36 mouse cellular contexts compared by ENCODE assay signal in genomic region chr5:106946342-106946741, GRCm38 (mm10). TPM values are rescaled to one million over a fixed set of nuclear protein-coding genes. Genes with fewer than 3 reads are reported as not detected.
"Had no signal": no experiment of that assay in that cellular context is flagged by ENCODE, and none has a peak within 500 bp of the region (broad histone marks: within the 10 kb centered on the region; RNA-seq: fewer than 3 reads in every experiment).

No protein-coding gene starts in this region.

- H3K4me2 ChIP-seq: heart, embryonic 11.5 days; heart, embryonic 12.5 days; heart, embryonic 13.5 days; heart, embryonic 15.5 days; hindbrain, embryonic 12.5 days; hindbrain, embryonic 13.5 days; hindbrain, embryonic 14.5 days; hindbrain, embryonic 15.5 days; intestine, embryonic 15.5 days; kidney, embryonic 15.5 days had no signal

- H3K9me3 ChIP-seq: heart, embryonic 10.5 days; heart, embryonic 12.5 days; heart, embryonic 13.5 days; heart, embryonic 15.5 days; hindbrain, embryonic 10.5 days; hindbrain, embryonic 12.5 days; hindbrain, embryonic 15.5 days; intestine, embryonic 15.5 days; kidney, embryonic 15.5 days had no signal

- H3K36me3 ChIP-seq: heart, embryonic 10.5 days; heart, embryonic 12.5 days; heart, embryonic 13.5 days; heart, embryonic 15.5 days; hindbrain, embryonic 10.5 days; hindbrain, embryonic 12.5 days; hindbrain, embryonic 13.5 days; hindbrain, embryonic 15.5 days; intestine, embryonic 15.5 days; kidney, embryonic 15.5 days had no signal

- H3K9ac ChIP-seq: heart, embryonic 12.5 days; heart, embryonic 13.5 days; heart, embryonic 15.5 days; hindbrain, embryonic 12.5 days; hindbrain, embryonic 13.5 days; hindbrain, embryonic 14.5 days; hindbrain, embryonic 15.5 days; intestine, embryonic 15.5 days; kidney, embryonic 15.5 days had no signal

- H3K27me3 ChIP-seq: heart, embryonic 12.5 days; heart, embryonic 13.5 days; heart, embryonic 15.5 days; hindbrain, embryonic 12.5 days; hindbrain, embryonic 13.5 days; hindbrain, embryonic 15.5 days; intestine, embryonic 15.5 days; kidney, embryonic 15.5 days had no signal

- ATAC-seq: hindbrain, embryonic 16.5 days; hindbrain, postnatal 0 days; inflammation-experienced regulatory T-cells, adult 6 months; intestine, embryonic 15.5 days; intestine, embryonic 16.5 days; intestine, postnatal 0 days had no signal

- H3K4me3 ChIP-seq: heart, embryonic 10.5 days; heart, embryonic 12.5 days; heart, embryonic 13.5 days; heart, embryonic 15.5 days; hindbrain, embryonic 10.5 days; hindbrain, embryonic 12.5 days; hindbrain, embryonic 13.5 days; hindbrain, embryonic 15.5 days; intestine, embryonic 15.5 days; kidney, embryonic 15.5 days; layer of hippocampus, adult 2 months had no signal

- DNase-seq: heart, postnatal 10 days; heart, postnatal 14 days; heart, postnatal 36 days; heart, postnatal 4 days; kidney, adult 11 months; kidney, adult 18-20 months; kidney, adult 2 months; kidney, adult 8-10 months; kidney, adult 9 months; kidney, postnatal 10 days; kidney, postnatal 14 days; kidney, postnatal 25 days; kidney, postnatal 36 days; kidney, postnatal 4 days; layer of hippocampus, adult 9-11 months; layer of hippocampus, postnatal 36 days had no signal

- H3K27ac ChIP-seq: heart, embryonic 10.5 days; heart, embryonic 13.5 days; heart, embryonic 15.5 days; hindbrain, embryonic 10.5 days; hindbrain, embryonic 12.5 days; hindbrain, embryonic 13.5 days; hindbrain, embryonic 14.5 days; hindbrain, embryonic 15.5 days; hindbrain, postnatal 0 days; intestine, embryonic 15.5 days; kidney, embryonic 15.5 days; kidney, postnatal 0 days; layer of hippocampus, adult 2 months had no signal

- H3K4me1 ChIP-seq: heart, embryonic 10.5 days; heart, embryonic 12.5 days; heart, embryonic 13.5 days; heart, embryonic 15.5 days; hindbrain, embryonic 10.5 days; hindbrain, embryonic 12.5 days; hindbrain, embryonic 13.5 days; hindbrain, embryonic 15.5 days; intestine, embryonic 15.5 days; kidney, embryonic 15.5 days had no signal

RNA-seq across cellular contexts. Expression of gene Hfm1, which starts 20.2 kb away (rescaled TPM):
- polyA plus RNA-seq: inflammation-experienced regulatory T-cells, adult 6 months; kidney, adult 2 months; large intestine, adult 2 months had no signal
